Mouse (Mus musculus) stomach, embryonic 14.5 days (tissue): ENCODE measurements around the gene Map1lc3b. TPM values are rescaled to one million over a fixed set of nuclear protein-coding genes. Genes with fewer than 3 reads are reported as not detected.

ENCODE experiments used
- ATAC-seq: fragments of 200-750 bp; cut with Nextera tagmentation; 2 replicates; pipeline ENCODE4 v1.8.0; 2017; ENCODE audit warnings: low read depth, moderate TSS enrichment; ENCODE audit not compliant: insufficient number of reproducible peaks, insufficient read depth, low FRiP score
- H3K27ac ChIP-seq: fragments of 300-500 bp; sonication (generic); 2 replicates; pipeline ENCODE4 v1.5.1; 2014; ENCODE audit warnings: mild to moderate bottlenecking, low read length, moderate library complexity, mixed read lengths
- H3K27me3 ChIP-seq: fragments of 300-500 bp; sonication (generic); 2 replicates; pipeline ENCODE4 v1.6.1; 2014; ENCODE audit warnings: low read length, control low read depth, mixed read lengths; ENCODE audit not compliant: control insufficient read depth, insufficient read depth
- H3K36me3 ChIP-seq: fragments of 300-500 bp; sonication (generic); 2 replicates; pipeline ENCODE4 v1.6.1; 2014; ENCODE audit warnings: mild to moderate bottlenecking, control low read depth, low read length, moderate library complexity, mixed read lengths; ENCODE audit not compliant: control insufficient read depth, insufficient read depth
- H3K4me1 ChIP-seq: fragments of 300-500 bp; sonication (generic); 2 replicates; pipeline ENCODE4 v1.6.1; 2014; ENCODE audit warnings: low read length, control low read depth, mixed read lengths; ENCODE audit not compliant: control insufficient read depth, insufficient read depth
- H3K4me2 ChIP-seq: fragments of 300-500 bp; sonication (generic); replicated peaks from 2 replicates; pipeline ENCODE4 v1.6.1; 2014; ENCODE audit warnings: low read depth, low read length, control low read depth
- H3K4me3 ChIP-seq: fragments of 300-500 bp; sonication (generic); 2 replicates; pipeline ENCODE4 v1.5.1; 2014; ENCODE audit warnings: low read depth, low read length, control low read depth
- H3K9ac ChIP-seq: fragments of 300-500 bp; sonication (generic); replicated peaks from 2 replicates; pipeline ENCODE4 v1.6.1; 2014; ENCODE audit warnings: low read depth, mild to moderate bottlenecking, control low read depth, low read length, moderate library complexity, mixed read lengths
- H3K9me3 ChIP-seq: fragments of 300-500 bp; sonication (generic); 2 replicates; pipeline ENCODE4 v1.6.1; 2016; ENCODE audit warnings: low read depth, low read length, control low read depth; ENCODE audit not compliant: control insufficient read depth
- WGBS: fragments of 180-500 bp; shearing (Covaris S2); extraction: QIAGEN DNeasy Blood & Tissue Kit; methylation state at CpG from one replicate; pipeline ENCODE4 v1.1.7; 2014; 5-methylcytosine and 5-hydroxymethylcytosine counted together
- polyA plus RNA-seq: library from polyadenylated mRNA; unstranded; fragments of >200 nt; fragmentation: Nextera tagmentation; extraction: Ambion mirVana; gene quantifications from 2 replicates; pipeline ENCODE4 v1.2.1, GENCODE M21; 2014

Map1lc3b gene
- polyA plus RNA-seq: 240 and 249 TPM in 2 replicates

GRCm38 (mm10) chr8:121590203-121591177 lies at the start of gene Map1lc3b:
TSS of gene Map1lc3b (plus strand) at chr8:121590361.
- H3K36me3 ChIP-seq: peaks cover 15% of the 10 kb centered on the region; the same call in 1 of the 2 replicates
- H3K4me3 ChIP-seq: peak within 1 kb of the TSS; percentile 87
- no peaks in the 10 kb centered on the region for H3K9me3 ChIP-seq
- peak; percentile 84 for ATAC-seq
- under 1% methylated on average over 94 of the region's 94 CpGs for WGBS
- peak within 1 kb of the TSS; percentile 78 for H3K9ac ChIP-seq
- H3K27ac ChIP-seq: peak within 1 kb of the TSS; percentile 69
- H3K27me3 ChIP-seq: no peaks in the 10 kb centered on the region
- peak within 1 kb of the TSS; percentile 84 for H3K4me2 ChIP-seq
- peaks cover 12% of the 10 kb centered on the region for H3K4me1 ChIP-seq

DNA sequence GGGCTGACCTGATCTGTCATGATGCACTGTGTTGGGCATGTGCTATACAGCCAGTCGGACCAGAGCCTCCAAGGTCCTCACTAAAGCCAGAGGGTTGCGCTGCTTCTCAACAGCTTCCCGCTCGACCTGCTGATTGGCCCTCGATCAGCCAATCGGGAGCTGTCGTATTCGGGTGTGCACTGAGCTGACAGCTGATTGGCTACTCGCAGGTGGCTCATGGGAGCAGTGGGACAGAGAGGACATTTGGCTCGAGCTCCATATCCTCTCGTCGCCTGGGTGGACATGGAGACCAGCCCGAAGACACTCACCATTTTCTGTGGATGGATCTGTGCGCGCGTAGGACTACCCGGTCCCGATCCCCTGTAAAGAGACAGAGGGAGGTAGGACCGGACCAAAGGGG lies 48.3 kb upstream of the Map1lc3b start:
- H3K27me3 ChIP-seq: no peaks in the 10 kb centered on the region
- WGBS: 77% methylated on average over 19 of the region's 19 CpGs
- no peak overlapping the region for H3K4me3 ChIP-seq
- H3K4me1 ChIP-seq: peaks cover 3% of the 10 kb centered on the region; the same call in 1 of the 2 replicates
- ATAC-seq: no peak
- no peaks in the 10 kb centered on the region for H3K36me3 ChIP-seq
- no peak overlapping the region for H3K27ac ChIP-seq
- no peak overlapping the region for H3K4me2 ChIP-seq
- no peaks in the 10 kb centered on the region for H3K9me3 ChIP-seq
- H3K9ac ChIP-seq: no peak overlapping the region

DNA sequence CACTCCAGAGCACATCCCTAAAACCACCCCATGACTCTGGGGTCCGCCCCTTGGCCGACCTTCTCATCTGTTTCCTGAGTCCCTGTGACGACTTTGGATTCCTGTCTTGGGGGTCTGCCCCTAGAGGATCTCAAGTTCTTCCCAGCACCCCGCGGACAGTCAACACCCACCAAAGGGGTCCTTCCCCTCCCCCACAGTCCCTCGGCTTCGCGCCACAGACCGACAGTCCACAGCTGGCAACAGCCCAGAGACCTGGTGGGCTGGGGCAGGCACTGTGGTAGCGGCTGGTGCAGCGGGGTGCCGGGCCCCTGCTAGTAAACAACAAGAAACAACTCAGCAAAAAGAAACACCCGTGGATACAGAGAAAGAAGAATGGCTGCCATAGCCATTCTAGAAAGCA lies 47.3 kb upstream of the Map1lc3b start:
- no peaks in the 10 kb centered on the region for H3K9me3 ChIP-seq
- peaks cover 3% of the 10 kb centered on the region; the same call in 1 of the 2 replicates for H3K4me1 ChIP-seq
- H3K4me2 ChIP-seq: no peak overlapping the region
- no peak overlapping the region for H3K27ac ChIP-seq
- no peaks in the 10 kb centered on the region for H3K36me3 ChIP-seq
- H3K27me3 ChIP-seq: no peaks in the 10 kb centered on the region
- no peak overlapping the region for H3K9ac ChIP-seq
- no peak for ATAC-seq
- no peak overlapping the region for H3K4me3 ChIP-seq
- 54% methylated on average over 13 of the region's 13 CpGs for WGBS

DNA sequence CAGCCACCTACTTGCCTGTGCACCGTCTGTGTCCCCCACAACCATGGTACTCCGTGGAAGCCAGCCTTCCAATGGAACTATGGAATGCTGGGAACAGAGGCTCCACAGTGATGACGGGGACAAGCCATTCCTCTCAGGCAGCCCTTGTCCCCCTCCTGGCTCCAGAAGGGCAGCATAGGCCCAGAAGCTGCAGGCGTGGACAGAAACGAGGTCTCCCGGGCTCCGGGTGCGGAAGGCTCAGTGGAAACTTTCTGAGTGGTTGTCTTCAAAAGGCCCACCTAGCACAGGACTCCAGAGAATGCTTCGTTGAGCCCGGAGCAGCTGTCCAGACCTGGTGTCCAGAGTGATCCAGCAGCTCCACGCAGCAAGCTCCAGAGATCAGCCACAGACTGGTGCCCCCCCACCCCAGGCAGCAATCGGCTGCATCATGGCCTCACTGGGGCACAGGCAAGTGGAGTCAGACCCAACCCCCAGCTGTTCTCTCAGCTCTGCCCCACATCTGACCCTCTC lies 45.8 kb upstream of the Map1lc3b start, which contains the start of gene 1700018B08Rik:
TSS of gene 1700018B08Rik (minus strand) at position 45 of the 510 bp plus-strand sequence.
- H3K27ac ChIP-seq: no peak within 1 kb of the TSS
- WGBS: 82% methylated on average over 12 of the region's 12 CpGs
- no peak within 1 kb of the TSS for H3K4me3 ChIP-seq
- H3K27me3 ChIP-seq: no peaks in the 10 kb centered on the region
- no peaks in the 10 kb centered on the region for H3K36me3 ChIP-seq
- H3K9me3 ChIP-seq: no peaks in the 10 kb centered on the region
- ATAC-seq: no peak
- H3K4me1 ChIP-seq: peaks cover 3% of the 10 kb centered on the region; the same call in 1 of the 2 replicates
- no peak within 1 kb of the TSS for H3K9ac ChIP-seq
- H3K4me2 ChIP-seq: no peak within 1 kb of the TSS

DNA sequence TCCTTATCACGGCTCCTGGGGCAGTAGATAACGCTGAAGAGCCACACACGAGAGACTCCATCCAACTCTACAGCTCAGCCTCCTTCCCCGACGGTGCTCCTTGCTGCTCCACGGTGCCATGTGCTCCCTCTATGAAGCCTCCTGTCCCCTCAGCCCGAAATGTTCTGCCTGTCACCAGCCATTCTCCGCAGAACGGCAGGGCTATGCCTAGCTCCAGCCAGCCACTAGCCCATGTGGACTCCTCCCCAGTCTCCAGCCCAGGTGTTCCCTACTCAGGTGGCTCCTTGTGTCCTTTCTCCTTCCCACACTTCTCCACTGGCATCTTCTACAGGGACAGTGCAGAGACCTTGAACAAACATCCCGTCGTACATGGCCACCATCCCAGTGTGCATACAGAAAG lies 45.2 kb upstream of the Map1lc3b start:
- ATAC-seq: no peak
- no peaks in the 10 kb centered on the region for H3K9me3 ChIP-seq
- H3K4me3 ChIP-seq: no peak overlapping the region
- H3K27ac ChIP-seq: no peak overlapping the region
- peaks cover 3% of the 10 kb centered on the region; the same call in 1 of the 2 replicates for H3K4me1 ChIP-seq
- no peak overlapping the region for H3K9ac ChIP-seq
- no peak overlapping the region for H3K4me2 ChIP-seq
- no peaks in the 10 kb centered on the region for H3K27me3 ChIP-seq
- WGBS: 69% methylated on average over 11 of the region's 11 CpGs
- peaks cover 3% of the 10 kb centered on the region; the same call in 1 of the 2 replicates for H3K36me3 ChIP-seq

- ATAC-seq: no peak
- H3K4me3 ChIP-seq: no peak overlapping the region
- WGBS: 9% methylated on average over 7 of the region's 7 CpGs
Measured at GRCm38 (mm10) chr8:121547132-121547531, 43.0 kb upstream of the Map1lc3b start.

DNA sequence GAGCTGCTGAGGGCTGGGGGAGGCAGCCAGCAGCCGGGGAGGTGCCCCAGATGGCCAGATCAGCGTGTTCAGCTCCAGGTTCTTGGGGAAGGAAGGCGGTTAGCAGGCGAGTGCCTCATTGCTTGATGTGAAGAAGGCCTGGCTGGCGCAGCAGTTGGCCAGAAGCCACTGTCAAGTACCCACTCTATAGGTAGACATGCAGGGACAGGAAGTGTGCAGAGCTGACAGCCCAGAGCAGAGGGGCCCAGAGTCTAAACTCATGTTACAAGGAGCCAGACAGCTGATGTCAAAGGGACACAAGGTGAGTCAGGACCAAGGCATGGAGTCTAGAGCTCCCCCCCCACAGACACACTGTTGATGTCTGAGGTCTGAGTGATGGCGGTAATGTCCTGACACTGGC lies 40.1 kb upstream of the Map1lc3b start:
- Histone ChIP-seq H3K4me3 (no peak overlapping the region), H3K9me3 (no peaks in the 10 kb centered on the region), H3K4me1 (no peaks in the 10 kb centered on the region), H3K27me3 (no peaks in the 10 kb centered on the region), H3K27ac (no peak overlapping the region), H3K9ac (no peak overlapping the region), H3K36me3 (peaks cover 36% of the 10 kb centered on the region), H3K4me2 (no peak overlapping the region)
- no peak for ATAC-seq
- 84% methylated on average over 6 of the region's 6 CpGs for WGBS

More at GRCm38 (mm10) chr8:121547132-121547531, 43.0 kb upstream of the Map1lc3b start:
- Histone ChIP-seq H3K27me3 (no peaks in the 10 kb centered on the region), H3K9ac (no peak overlapping the region), H3K27ac (no peak overlapping the region), H3K4me1 (peaks cover 3% of the 10 kb centered on the region; the same call in 1 of the 2 replicates), H3K9me3 (no peaks in the 10 kb centered on the region), H3K36me3 (peaks cover 15% of the 10 kb centered on the region), H3K4me2 (no peak overlapping the region)

DNA sequence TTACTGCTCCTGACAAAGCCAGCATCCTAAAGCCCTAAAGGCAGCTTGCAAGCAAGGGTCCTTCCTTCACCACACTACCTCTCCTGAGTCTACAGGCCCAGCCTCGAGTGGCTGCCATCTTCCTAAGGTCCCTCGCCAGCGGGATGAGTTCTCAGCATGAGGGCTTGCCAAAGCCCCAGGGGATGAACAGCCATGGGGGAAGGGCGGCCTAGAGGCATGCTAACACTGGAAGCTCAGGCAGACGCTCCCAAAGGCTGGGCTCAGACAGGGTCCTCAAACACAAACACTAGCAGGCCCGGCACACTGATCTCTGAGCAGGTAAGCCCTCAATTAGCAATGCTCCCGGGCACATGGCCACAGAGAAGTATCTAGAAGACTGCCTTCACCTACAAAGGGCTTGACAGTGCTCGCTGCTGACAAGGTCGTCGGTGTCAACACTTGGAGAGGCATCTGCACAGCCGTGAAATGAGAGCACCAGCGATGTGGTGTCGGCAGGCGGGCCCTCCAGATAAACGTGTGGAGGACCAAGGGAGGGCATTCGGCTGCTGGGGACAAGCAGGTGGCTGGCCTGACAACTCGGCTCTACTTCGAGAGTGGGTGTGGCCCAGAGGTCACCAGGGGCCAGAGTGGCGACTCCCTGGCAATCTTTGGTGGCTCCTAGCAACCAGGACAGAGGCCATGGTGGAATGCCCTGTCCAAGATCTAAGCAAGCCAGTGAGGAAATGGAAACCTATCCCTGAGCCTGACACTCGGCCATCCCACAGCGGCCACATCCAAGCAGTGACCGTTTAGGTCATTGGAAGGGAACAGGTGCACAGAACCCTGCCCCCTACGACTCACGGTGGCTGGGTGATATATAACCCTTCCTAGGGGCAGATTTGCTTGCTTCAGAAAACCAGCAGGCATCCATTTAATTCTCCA lies 38.8 kb upstream of the Map1lc3b start:
- 67% methylated on average over 24 of the region's 24 CpGs for WGBS
- Histone ChIP-seq H3K9me3 (no peaks in the 10 kb centered on the region), H3K36me3 (peaks cover 36% of the 10 kb centered on the region), H3K27ac (no peak overlapping the region), H3K4me3 (no peak overlapping the region), H3K4me2 (no peak overlapping the region), H3K4me1 (no peaks in the 10 kb centered on the region), H3K27me3 (no peaks in the 10 kb centered on the region), H3K9ac (no peak overlapping the region)
- ATAC-seq: no peak
